Mouse (Mus musculus) fibroblast of lung, adult 2 months (primary cell): ENCODE measurements around the gene Tha1.

Experiments used
- DNase-seq: peaks from one replicate; pipeline ENCODE4 v3.0.0-alpha.2; 2011; ENCODE audit warnings: low read depth

Gene Tha1

GRCm38 (mm10) chr11:117825333-117826101 lies 47.8 kb downstream of the Tha1 start, which contains the start of the genes Afmid and Tk1:
Afmid (plus strand) TSS chr11:117825924.
Tk1 (minus strand) TSS chr11:117826092.
- peak; percentile 59 for DNase-seq

GRCm38 (mm10) chr11:117824060-117824969 lies 49.0 kb downstream of the Tha1 start:
- peak; percentile 54 for DNase-seq

- no peak for DNase-seq
Observed at GRCm38 (mm10) chr11:117823411-117823810, 49.9 kb downstream of the Tha1 start.

- DNase-seq, result no peak
Observed at GRCm38 (mm10) chr11:117822728-117823241, 50.5 kb downstream of the Tha1 start.

GRCm38 (mm10) chr11:117821868-117822267 lies 51.4 kb downstream of the Tha1 start:
- no peak for DNase-seq

GRCm38 (mm10) chr11:117820173-117820572 lies 53.1 kb downstream of the Tha1 start:
- no peak for DNase-seq

GRCm38 (mm10) chr11:117819095-117819494 lies 54.2 kb downstream of the Tha1 start:
- no peak for DNase-seq
